Mouse (Mus musculus): ENCODE measurements at regions not wholly inside any gene's neighbourhood (a gene's known extent, or its start where the extent isn't known, plus 50 kb on each side); places are given as distances from the start of the nearest gene placed in this dataset.
"Not testable (repeated sequence)": the region's sequence is repeated elsewhere in the genome, so short reads cannot be mapped to it uniquely, and the experiment has no call there.

DNA sequence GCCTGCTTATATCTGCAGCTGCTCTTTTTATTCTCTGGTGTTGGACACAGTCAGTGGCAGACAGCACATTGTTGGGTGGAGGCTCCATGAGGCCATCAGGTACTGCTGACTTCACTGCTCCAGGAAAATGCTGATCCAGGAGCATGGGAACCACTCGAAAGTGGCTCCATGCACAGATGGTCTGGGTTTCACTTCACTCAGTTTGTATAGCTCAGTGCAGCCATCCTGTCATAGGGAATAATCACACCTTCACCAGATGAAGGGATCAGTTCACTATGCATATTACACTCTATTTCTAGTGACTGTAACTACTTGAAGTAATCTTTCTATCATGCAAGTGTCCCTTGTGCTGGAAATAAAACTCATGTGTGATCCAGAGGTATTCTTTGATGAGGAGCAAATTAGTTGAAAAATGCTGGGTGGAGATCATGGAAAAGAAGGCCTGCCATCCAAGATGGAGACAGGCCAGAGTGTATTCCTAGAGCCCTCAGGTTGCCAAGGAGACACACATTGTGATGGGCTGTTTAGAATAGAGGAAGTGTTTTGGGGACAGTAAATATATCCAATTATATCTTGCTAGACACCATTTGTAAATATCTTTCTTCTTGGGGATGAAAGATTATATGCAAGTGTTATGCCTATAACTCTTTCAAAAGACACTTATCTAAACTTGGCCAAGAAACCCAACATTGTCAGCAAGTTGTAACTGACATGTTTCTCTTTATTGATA, 103.7 kb upstream of the Arhgap42 start:
- no peak for DNase-seq

GRCm38 (mm10) chr9:9318624-9319023, 79.7 kb upstream of the Arhgap42 start:
- DNase-seq = no peak

GRCm38 (mm10) chr9:9316021-9316420, 77.1 kb upstream of the Arhgap42 start:
- no peak for DNase-seq

DNA sequence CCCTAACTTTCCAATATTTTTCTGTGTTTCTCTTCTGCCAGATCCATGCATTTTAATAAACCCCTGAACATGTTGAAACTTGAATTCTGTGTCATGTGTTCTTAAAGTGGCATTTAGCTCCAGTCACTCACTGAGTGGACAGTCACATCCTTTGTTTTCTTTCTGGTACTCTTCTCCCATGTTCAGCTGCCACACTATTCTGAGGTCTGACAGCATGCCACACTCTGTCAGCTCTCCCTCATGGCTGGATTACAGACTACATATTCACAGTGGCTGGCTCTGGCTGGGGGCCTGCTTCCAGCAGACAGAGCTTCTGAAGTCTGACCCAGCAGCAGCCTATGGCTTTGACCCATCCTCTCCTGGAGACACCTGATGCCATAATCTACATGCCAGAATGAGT, 73.4 kb upstream of the Arhgap42 start:
- no peak for DNase-seq

DNA sequence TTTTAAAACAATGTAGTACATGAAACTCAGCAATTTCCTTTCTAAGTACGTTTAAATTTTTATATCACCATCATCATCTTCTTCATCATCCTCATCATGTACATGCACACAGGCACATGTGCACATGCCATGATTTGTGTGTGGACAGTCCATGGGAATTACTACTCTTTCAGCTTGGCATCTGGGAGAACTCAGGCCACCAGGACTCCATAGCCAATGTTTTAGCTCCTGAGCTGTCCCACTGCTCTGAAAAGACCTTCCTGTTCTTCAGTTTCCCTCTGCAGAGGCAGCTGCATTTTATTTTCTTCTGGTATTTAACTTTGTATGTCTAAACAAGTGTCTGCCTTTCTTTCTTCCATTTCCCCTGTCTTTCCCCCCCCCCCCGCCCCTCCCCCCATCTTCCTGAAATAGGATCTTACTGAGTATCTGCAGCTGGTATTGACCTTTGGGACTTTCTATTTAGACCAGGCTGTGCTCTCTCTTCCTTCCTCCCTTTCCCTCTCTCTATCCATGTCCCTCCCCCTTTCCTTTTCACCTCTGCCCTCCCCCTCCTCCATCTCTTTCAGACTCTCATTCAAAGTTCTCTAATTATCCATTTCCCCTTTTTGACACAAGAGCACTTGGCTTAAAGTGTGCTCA, 72.8 kb upstream of the Arhgap42 start:
- DNase-seq = no peak

DNA sequence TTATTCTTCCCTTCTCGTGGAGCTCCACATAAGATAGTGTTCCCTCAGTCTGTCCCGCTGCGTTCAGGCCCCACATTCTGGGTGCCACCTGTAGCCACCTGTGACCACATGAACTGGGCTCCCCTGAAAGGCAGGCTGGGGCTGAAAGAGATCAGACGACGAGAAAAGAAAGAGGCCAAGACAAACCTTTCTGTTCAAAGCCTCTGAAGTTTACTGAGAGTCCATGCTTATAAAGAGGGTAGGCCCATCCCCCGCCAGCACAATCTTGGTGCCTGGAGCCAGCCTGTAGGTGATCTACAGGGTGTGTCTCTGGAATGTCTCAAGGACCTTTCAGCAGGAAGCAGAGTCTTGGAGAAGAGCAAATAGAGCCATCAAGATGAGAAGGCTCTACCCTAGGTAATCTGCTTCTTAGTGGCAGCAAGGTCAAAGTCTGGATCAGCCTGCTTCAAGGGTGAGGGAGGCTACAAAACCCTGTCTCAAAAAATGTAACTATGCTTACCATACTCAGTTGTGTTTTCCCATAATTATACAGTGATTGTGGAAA, 72.2 kb upstream of the Arhgap42 start:
- not testable (repeated sequence) for DNase-seq

GRCm38 (mm10) chr9:9290767-9291166, 51.9 kb upstream of the Arhgap42 start:
- no peak for DNase-seq

GRCm38 (mm10) chr9:9289570-9289969, 50.7 kb upstream of the Arhgap42 start:
- no peak for DNase-seq
